Mouse (Mus musculus) lung, postnatal 25 days (tissue): Measurements from ENCODE around the gene Tmem248.

ENCODE experiments used
- DNase-seq: peaks from one replicate; pipeline ENCODE4 v3.0.0; 2022; ENCODE audit warnings: low spot score

The Tmem248 gene

GRCm38 (mm10) chr5:130216781-130217180 lies at the start of gene Tmem248:
Tmem248 (plus strand) TSS chr5:130217081.
- no peak for DNase-seq

- DNase-seq: no peak
Measured at GRCm38 (mm10) chr5:130169109-130169508, 47.8 kb upstream of the Tmem248 start.

DNA sequence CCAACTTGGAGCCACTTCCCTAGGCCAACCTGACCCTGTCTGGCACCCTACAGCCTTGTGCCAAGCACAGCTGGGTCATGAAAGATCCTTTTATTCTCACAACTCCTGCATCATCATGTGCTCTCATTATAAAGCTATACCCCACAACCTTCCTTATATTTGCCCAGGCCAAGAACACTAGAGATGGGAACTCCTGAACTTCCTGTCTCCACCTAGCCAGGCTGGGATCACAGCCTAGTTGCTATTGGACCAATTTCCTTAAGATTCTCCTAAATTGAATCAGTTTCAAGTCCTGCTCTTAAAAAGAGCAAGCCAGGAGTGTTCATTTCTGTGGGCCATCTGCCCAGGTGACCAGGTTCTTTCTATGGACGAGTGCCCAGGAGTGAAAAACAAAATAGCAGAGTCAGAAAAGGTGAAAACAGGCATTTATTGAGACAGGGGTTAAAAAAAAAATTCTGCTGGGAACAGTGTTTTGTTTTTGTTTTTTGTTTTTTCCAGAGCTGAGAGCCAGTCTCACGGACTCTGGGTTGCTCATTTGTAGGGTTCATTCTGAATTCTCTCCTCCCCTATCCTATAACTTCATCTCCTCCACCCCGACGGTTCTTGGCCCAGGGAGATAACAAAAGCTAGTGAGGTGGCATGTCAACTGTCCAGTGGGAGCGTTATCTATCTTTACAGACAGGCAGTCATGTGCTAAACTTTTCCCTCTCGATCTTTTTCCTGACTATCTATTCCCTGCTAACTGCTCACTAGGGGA lies 46.0 kb upstream of the Tmem248 start:
- no peak for DNase-seq

DNA sequence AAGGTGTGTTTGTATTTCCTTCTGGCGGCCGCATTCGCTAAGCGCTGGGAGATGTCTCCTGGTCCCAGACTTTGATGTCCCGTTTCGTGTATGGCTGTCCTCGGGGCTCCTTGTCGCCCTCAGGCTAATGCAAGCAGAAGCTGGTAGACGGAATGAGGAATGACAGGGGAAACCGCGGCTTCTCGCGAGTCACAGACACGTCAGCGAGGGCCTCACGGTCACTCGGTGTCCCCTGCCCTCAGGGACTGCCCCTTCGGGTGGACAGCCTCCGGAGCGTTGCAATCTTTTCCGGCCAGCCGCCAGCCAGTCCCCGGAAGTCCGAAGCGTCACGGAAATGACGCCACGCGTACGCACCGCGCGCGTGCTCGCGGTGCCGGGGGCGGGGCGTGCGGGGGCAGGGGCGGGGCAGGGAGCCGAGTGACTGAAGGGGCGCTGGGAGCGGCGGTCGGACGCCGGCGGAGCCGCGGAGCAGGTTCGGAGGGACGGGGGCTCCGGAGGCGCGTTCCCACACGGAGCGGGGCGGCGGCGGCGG lies 45.4 kb upstream of the Tmem248 start, which contains the start of gene Rabgef1:
Gene Rabgef1, plus strand, starts transcription at position 376 of the 532 bp plus-strand sequence.
- DNase-seq: peak; percentile 96

- DNase-seq: peak; percentile 64
Measured at GRCm38 (mm10) chr5:130171956-130172601, 44.8 kb upstream of the Tmem248 start.

- no peak for DNase-seq
Measured at GRCm38 (mm10) chr5:130173012-130173411, 43.9 kb upstream of the Tmem248 start.

DNA sequence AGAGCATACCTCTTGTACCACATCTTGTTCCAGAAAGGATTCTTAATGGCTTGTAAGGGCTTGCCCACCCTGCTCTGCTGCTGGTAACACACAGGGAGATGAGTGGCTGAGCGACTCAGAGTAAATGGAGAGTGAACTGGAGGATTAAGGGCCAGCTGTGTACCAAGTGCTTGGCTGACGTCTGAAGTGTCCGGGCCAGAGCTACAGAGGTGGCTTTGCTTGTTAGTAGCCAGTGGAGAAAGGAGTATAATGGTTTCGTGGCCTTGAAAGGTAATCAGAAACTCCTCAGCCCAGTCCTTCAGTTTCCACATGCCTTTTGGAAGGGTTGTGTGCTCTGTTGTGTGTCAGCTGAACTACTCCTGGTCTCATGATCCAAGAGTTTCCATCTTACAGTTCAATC lies 39.0 kb upstream of the Tmem248 start:
- peak; percentile 50 for DNase-seq

GRCm38 (mm10) chr5:130180362-130180761 lies 36.5 kb upstream of the Tmem248 start:
- no peak for DNase-seq

DNA sequence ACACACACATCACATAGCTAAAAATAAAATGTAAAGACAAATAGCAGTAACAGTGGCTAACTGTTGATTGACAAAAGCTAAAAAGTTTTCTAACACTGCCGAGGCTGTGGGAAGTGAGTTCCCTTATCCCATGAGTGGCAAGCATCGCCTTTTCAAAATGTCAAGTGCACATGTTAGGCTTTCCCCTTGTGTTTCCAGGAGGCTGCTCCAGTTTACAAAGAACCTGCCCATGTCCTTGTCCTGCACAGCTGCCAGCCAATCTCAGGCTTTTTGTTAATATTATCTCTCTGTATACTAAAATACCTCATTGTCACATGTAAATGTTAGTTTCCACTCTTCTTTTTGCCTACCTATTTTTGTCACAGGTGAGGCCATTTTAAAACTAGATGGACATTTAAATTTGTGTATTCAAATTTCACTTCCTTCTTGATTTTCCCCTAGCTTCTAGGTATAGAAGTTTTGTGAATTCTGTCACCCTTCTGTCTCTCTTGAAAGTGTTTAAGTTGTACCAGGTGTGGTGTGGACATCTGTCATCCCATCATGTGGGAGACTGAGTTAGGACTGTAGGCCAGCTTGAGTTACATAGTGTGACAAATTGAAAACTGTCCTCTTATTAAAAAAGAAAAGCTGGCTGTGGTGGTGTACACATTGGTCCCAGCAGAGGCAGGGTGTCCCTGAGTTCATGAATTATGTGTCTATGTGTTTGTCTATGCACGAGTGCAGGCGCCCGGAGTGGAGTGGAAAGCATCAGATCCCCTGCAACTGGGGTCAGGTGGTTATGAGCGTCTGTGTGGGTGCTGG lies 34.9 kb upstream of the Tmem248 start:
- DNase-seq: no peak

GRCm38 (mm10) chr5:130182541-130182821 lies 34.4 kb upstream of the Tmem248 start:
- no peak for DNase-seq

DNA sequence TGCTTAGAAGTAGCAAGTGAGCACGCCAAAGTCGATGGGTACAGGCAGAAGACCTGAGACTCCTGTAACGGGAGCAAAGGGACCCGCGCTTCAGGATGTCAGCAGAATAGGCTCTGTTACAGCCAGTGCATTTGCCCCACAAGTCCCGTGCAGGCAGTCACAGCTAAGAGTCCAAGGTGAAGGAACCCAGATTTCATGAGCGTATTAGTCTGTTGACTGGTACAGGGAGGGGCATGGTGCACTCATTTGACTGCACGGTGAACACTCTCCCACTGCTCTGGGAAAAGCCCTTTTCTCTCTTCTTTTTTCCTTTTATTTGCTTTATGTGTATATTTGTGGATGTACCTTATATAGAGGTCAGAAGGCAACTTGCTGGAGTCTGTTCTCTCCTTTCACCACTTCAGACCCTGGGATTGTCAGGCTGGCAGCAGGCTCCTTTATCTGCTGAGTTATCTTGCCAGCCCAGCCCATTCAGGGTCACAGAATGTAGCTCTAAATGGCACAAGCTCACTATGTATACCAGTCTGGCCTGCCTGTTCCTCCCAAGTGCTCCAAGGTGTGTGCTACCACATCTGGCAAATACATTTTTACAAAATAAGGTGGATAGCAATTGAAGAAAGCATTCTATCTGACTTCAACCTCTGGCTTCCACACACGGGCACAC lies 32.6 kb upstream of the Tmem248 start:
- DNase-seq: no peak

DNA sequence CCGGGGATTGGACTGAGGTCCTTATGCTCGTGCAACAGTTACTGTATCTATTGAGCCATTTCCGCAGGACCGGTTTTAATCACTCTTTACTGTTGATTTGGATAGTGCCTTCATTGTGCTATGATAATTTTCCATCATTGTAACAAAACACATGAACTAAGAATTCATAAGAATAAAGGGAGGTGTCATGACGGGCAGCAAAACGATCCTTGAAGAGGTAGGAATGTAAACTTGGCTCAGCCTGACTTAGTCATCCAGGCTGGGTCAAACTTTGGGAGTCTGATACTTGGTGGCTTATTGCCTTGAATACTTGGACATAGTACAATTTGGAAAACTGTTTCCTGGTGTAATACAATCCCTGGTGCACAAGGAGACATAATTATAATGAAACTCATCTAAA lies 31.6 kb upstream of the Tmem248 start:
- no peak for DNase-seq

GRCm38 (mm10) chr5:130187383-130187782 lies 29.5 kb upstream of the Tmem248 start:
- no peak for DNase-seq

GRCm38 (mm10) chr5:130190909-130191308 lies 26.0 kb upstream of the Tmem248 start:
- no peak for DNase-seq

DNA sequence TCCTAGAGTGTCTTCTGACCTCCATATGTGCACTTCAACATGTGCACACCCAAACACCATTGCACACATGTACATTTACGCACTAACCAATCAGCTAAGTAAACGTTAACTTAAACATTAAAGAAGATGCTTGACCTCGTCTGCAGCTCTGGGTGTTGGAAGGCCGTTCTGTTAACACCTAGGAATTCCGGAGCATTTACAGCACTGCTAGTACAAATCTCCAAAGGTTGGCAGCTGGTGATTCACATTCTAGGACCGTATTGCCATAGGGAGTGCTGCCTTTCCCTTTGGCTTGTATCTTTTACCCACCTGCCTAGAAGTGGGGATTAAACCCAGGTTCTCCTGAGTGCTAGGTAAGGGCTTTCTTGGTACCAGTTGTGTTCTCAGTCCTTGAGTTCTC lies 25.0 kb upstream of the Tmem248 start:
- no peak for DNase-seq

DNA sequence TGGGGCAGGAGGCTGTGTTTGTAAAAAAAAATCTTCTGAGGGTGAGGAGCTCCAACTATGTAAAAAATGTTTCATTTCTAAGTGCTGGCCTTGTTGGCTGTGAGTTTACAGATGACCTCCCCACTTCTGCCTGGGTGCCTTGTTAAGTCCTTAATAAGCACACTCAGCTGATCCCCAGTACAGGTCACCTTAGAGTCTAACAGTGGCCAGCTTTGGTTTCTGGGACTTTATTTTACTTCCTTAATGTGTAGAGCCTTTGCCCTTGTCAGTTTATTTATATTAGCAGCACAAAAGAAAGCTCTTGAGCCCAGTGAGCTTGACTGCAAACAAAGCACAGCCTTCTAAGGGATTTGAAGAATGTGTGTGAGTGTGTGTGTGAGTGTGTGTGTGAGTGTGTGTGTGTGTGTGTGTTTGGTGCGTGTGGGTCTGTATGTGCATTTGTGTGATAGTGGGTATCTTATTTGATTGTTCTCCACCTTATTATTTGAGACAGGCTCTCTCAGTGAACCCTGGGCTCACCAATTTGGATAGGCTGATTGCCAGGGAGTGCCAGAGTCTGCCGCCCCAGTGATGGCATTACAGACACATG lies 24.4 kb upstream of the Tmem248 start:
- peak; percentile 84 for DNase-seq

DNA sequence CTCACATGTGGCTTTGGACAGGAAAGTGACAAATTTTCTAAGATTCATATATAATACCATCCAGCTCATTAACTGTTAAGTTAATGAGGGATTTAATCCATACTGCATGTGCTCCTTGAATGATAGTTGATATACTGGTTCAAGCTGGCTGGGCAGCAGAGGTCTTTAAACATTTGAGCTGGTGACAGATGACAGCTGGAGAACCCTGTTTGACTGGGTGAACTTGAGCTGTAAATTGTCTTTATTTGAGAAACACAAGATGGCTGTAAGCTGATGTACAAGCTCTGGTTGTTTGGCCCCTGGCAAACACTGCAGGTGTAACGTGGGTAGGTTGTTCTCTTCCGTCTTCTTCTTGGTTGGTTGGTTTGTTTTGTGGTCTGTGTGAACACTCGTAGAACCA lies 23.1 kb upstream of the Tmem248 start:
- DNase-seq: no peak

DNA sequence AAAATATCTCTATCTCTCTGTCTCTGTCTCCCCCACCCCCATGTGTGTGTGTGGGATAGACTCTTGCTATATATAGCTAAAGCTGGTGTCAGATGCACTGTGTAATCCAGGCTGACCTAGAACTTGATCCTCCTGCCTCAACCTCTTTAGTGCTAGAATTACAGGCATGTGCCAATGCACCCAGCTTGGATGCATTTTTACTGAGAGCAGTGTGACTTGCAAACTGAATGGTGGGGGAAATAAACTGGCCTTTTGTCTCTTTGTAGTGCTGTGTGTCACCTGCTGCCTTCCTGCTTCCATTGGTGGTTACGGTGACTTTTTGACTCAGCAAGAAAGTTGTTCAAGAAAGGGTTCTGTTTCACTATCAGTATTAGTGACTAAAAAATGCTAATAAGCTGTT lies 20.6 kb upstream of the Tmem248 start:
- no peak for DNase-seq

DNA sequence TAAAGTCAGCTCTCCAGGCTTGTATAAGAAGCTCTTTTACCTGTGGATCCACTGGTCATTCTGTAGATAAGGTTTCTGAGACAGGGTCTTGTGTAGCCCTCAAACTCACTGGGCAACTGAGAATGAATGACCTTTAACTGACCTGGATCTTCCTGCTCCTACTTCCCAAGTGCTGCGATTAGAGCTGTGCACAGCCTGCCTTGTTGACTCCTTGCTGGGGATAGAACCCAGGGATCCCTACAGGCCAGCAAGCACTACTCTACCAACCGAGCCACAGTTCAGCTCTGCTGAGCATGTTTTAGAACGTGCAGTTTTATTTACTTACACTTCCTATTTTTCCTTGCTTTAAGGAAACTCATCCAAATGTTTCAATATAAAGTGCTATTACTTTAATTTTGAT lies 19.4 kb upstream of the Tmem248 start:
- no peak for DNase-seq

DNA sequence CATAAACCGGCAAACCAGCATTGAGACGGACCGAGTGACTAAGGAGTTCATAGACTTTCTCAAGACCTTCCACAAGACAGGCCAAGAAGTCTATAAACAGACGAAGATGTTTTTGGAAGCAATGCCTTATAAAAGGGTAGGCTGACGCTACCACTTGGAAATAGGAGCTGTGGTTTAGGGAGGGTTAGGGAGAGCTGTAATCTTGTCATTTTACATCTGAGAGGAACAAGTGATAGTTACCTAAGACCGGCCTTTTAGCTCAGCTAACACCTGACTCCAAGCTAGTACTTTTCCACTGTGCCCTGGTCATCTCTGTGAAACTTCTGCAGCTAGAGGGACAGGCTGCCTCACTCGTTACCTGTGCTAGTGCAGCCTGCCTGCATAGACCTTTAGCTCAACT lies 18.9 kb upstream of the Tmem248 start:
- no peak for DNase-seq

DNA sequence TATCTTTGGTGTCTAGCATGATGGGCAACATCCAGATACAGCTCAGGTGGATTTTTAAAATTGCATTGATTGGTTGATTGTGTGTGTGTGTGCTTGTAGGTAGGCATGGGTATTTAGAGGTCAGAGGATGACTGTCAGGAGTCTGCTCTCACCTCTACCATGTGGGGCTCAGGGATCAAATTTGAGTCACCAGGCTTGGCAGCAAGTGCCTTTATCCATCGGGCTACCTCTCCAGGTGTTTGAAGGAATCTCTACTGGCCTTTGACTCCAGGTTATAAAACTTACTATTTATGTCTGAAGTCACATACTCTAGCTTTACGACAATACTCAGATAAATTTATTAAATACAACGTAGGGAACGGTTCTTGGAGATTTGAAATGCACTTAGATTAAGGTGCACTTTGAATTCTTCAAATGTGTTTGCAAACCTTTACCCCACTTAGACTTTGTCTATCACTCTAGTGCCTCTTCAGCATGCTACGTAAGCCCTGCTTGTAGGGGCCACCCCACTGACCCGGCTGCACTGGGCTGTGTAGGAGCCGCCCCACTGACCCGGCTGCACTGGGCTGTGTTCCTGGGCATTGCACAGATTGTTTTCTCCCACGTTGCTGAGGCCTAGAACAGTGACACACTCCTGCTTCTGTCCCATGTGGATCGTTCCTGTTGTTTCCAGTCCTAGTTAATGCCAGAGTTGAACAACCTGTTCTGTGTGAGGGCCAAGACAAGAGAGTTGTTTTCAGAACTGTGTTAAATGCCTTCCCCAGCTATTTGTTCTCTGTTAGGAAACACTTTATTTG lies 16.4 kb upstream of the Tmem248 start:
- DNase-seq: peak; percentile 76
